Mouse (Mus musculus) limb, embryonic 15.5 days (tissue): Measurements from ENCODE around the gene Clec4e. TPM values are rescaled to one million over a fixed set of nuclear protein-coding genes. Genes with fewer than 3 reads are reported as not detected.
"Not testable (repeated sequence)": the region's sequence is repeated elsewhere in the genome, so short reads cannot be mapped to it uniquely, and the experiment has no call there.

Experiments used
- ATAC-seq: fragments of 200-750 bp; cut with Nextera tagmentation; 2 replicates; pipeline ENCODE4 v1.8.0; 2017; ENCODE audit warnings: low read depth, moderate TSS enrichment; ENCODE audit not compliant: insufficient number of reproducible peaks, low FRiP score, low TSS enrichment
- H3K27ac ChIP-seq: fragments of 300-500 bp; sonication (generic); 2 replicates; pipeline ENCODE4 v1.5.1; 2015; ENCODE audit warnings: moderate library complexity, mild to moderate bottlenecking, inconsistent platforms
- H3K27me3 ChIP-seq: fragments of 300-500 bp; sonication (generic); 2 replicates; pipeline ENCODE4 v1.6.1; 2015; ENCODE audit warnings: inconsistent platforms
- H3K36me3 ChIP-seq: fragments of 300-500 bp; sonication (generic); 2 replicates; pipeline ENCODE4 v1.6.1; 2015; ENCODE audit warnings: inconsistent platforms
- H3K4me1 ChIP-seq: fragments of 300-500 bp; sonication (generic); 2 replicates; pipeline ENCODE4 v1.6.1; 2015; ENCODE audit warnings: inconsistent platforms
- H3K4me2 ChIP-seq: fragments of 300-500 bp; sonication (generic); 2 replicates; pipeline ENCODE4 v1.6.1; 2015; ENCODE audit warnings: mild to moderate bottlenecking, inconsistent platforms
- H3K4me3 ChIP-seq: fragments of 300-500 bp; sonication (generic); 2 replicates; pipeline ENCODE4 v1.5.1; 2015; ENCODE audit warnings: mild to moderate bottlenecking, inconsistent platforms
- H3K9ac ChIP-seq: fragments of 300-500 bp; sonication (generic); 2 replicates; pipeline ENCODE4 v1.6.1; 2015; ENCODE audit warnings: inconsistent platforms
- H3K9me3 ChIP-seq: fragments of 300-500 bp; sonication (generic); 2 replicates; pipeline ENCODE4 v1.6.1; 2016; ENCODE audit warnings: inconsistent platforms
- WGBS: fragments of 180-500 bp; shearing (Covaris S2); methylation state at CpG from one replicate; pipeline ENCODE4 v1.1.7; 2015; 5-methylcytosine and 5-hydroxymethylcytosine counted together
- polyA plus RNA-seq: library from polyadenylated mRNA; unstranded; fragments of >200 nt; fragmentation: Nextera tagmentation; extraction: Ambion mirVana; gene quantifications from 2 replicates; pipeline ENCODE4 v1.2.1, GENCODE M21; 2015

Gene Clec4e
- polyA plus RNA-seq, 1 experiment from 2014 or later = 0.06 TPM

DNA sequence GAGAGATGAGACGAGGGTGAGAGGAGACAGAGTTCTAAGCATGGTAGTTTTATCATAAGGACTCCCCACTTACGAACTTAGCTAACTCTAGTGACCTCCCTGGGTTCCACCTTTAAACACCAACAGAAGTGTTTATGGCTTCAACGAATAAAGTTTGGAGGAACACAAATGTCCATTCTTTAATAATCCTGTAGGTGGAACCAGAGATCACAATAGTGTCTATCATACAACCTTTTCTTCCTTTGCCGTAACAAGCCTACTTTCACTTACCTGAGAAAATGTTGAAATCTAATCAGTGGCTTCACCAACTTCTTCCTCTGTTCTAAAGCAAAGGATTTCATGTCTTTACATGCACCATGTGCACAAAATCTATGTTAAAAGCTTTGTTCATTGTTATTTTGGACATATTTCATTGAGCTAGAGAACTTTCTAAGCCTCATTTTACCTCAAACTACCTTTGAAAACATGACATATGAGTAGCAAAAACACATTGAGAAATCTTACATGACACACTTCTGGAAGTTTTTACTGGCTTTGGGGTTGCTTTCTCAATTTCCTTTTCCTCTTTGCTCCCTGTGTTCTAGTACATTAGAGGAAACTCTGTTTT is 28.0 kb downstream of the Clec4e start, which contains the start of gene Clec4d:
Gene Clec4d, plus strand, starts transcription at position 557 of the 607 bp plus-strand sequence.
- H3K4me1 ChIP-seq = no peaks in the 10 kb centered on the region
- H3K27ac ChIP-seq = no peak within 1 kb of the TSS
- H3K27me3 ChIP-seq = no peaks in the 10 kb centered on the region
- H3K36me3 ChIP-seq = no peaks in the 10 kb centered on the region
- H3K4me2 ChIP-seq = no peak within 1 kb of the TSS
- 78% methylated on average over 4 of the region's 4 CpGs for WGBS
- no peak within 1 kb of the TSS for H3K9ac ChIP-seq
- H3K9me3 ChIP-seq = no peaks in the 10 kb centered on the region
- ATAC-seq = no peak
- no peak within 1 kb of the TSS for H3K4me3 ChIP-seq

DNA sequence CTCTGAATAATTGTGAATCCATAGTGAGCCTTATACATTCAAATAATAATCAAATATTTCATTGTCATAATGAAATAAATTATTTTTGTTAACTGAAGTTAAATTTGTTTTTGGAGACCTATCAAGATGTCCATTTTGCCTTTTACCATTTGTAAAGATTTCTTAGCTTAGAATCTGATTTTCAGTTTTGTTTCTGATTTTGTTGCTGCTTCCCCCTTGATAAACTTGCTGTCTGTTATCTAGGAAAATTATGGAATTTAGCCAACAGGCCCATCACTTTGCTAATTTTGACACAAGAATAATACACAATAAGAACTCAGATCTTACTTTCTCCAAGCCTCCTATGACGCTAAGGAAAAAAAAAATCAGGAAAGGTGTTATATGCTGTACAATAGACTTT is 28.8 kb downstream of the Clec4e start:
- Histone ChIP-seq H3K4me1 (no peaks in the 10 kb centered on the region), H3K9me3 (no peaks in the 10 kb centered on the region), H3K4me3 (no peak overlapping the region), H3K9ac (no peak overlapping the region), H3K4me2 (no peak overlapping the region), H3K27me3 (no peaks in the 10 kb centered on the region), H3K27ac (no peak overlapping the region), H3K36me3 (no peaks in the 10 kb centered on the region)
- no peak for ATAC-seq
- WGBS = 70% methylated on average over 1 of the region's 1 CpGs

DNA sequence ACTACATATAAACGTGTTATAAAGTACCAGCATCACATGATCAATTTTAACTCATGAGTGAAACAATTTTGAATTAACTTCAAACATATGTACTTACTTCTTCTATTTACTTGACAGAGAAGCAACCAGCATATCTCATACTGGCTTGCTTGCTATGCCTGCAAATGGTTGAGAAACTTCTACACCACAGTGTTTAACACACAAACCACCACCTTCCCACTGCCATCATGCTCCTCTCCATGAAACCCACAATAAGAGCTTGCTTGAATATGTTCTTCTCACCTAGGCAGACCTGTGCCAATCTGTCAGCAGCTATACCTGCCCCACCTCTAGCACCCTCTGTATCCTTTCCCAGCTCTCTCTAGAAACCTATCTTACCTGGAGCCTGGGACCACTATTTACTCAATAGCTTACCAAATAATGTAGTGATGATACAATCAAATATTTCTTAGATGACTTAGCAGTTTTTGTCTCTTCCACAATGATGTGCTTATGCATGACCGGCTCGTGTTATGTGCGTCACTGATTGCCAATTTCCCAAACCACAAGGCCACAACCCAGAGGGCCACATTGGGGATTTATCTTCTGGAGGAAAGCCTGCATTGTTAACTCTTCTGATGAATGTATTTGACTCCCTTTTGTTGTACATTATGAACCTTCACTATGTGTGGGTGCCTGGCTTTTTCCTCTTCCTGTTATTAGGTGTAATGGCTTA is 29.6 kb downstream of the Clec4e start:
- H3K4me3 ChIP-seq = no peak overlapping the region
- no peak overlapping the region for H3K27ac ChIP-seq
- no peaks in the 10 kb centered on the region for H3K4me1 ChIP-seq
- H3K9me3 ChIP-seq = no peaks in the 10 kb centered on the region
- no peak; the same call in 1 of the 2 replicates for ATAC-seq
- H3K4me2 ChIP-seq = no peak overlapping the region
- WGBS = 77% methylated on average over 4 of the region's 4 CpGs
- H3K9ac ChIP-seq = no peak overlapping the region
- H3K36me3 ChIP-seq = no peaks in the 10 kb centered on the region
- H3K27me3 ChIP-seq = no peaks in the 10 kb centered on the region

DNA sequence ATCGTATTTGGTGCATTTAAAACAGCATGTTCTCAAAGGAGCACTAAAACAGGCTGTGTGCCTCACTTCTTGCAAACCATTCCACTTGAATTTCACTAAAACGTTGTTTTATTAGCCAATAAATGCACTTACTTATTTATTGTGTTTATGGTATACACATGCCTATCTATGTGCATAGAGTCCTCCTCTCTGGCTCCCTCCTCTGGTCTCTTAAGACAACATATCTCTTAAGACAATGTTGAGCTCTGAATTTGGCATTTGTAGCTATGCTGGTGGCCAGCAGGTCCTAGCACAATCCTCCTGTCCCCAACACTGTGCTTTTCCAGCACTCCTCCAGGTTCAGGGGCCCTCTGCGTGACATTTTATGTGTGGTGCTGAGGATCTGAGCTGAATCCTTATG is 30.7 kb downstream of the Clec4e start:
- H3K27me3 ChIP-seq = no peaks in the 10 kb centered on the region
- H3K4me2 ChIP-seq = no peak overlapping the region
- H3K4me3 ChIP-seq = no peak overlapping the region
- H3K27ac ChIP-seq = no peak overlapping the region
- 56% methylated on average over 3 of the region's 3 CpGs for whole genome bisulfite sequencing
- no peaks in the 10 kb centered on the region for H3K4me1 ChIP-seq
- no peaks in the 10 kb centered on the region for H3K9me3 ChIP-seq
- H3K36me3 ChIP-seq = no peaks in the 10 kb centered on the region
- H3K9ac ChIP-seq = no peak overlapping the region
- no peak for ATAC-seq

DNA sequence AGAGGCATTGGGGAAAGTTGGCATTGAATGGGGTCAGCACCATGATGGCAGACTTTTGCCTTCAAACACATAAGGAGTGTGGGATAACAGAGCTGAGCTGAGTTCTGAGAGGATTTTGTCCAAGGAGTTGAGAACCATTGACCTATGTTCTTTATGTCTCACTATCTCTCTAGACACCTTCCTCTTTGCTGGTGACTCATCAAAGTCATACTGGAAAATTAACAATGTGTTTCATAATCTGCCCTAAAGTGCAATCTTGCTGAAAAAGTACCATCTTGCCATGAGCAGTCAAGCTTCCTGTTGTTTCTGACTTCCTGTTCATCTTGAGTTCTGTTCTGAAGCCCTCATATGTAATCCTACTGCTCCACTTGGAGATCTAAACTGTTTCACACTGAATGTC is 36.9 kb downstream of the Clec4e start:
- Histone ChIP-seq H3K4me3 (no peak overlapping the region), H3K27me3 (no peaks in the 10 kb centered on the region), H3K9ac (no peak overlapping the region), H3K4me1 (no peaks in the 10 kb centered on the region), H3K27ac (no peak overlapping the region), H3K36me3 (no peaks in the 10 kb centered on the region), H3K9me3 (no peaks in the 10 kb centered on the region; the same call in 1 of the 2 replicates), H3K4me2 (no peak overlapping the region)
- no peak for ATAC-seq

DNA sequence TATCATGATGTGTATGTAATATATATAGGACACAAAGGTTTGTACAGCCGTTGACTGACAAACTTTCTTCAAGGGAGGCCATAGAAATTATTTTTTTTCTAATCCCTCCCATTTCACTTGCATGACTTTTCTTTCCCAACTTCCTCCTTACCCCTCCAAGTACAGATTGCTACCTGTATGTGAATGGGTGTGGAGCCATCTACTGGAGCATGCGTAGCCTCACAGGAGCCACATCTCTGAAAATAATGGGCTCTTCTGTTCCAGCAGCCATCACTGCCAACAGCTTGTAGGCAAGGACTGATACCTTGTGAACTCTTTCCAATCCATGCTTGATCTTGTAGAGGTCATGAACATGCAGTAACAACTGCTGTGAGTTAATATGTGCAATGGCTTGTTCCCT is 40.8 kb downstream of the Clec4e start:
- not testable (repeated sequence) for H3K36me3 ChIP-seq, H3K27ac ChIP-seq, H3K9ac ChIP-seq, H3K9me3 ChIP-seq, H3K27me3 ChIP-seq, H3K4me3 ChIP-seq, ATAC-seq, H3K4me2 ChIP-seq, H3K4me1 ChIP-seq
- WGBS = 77% methylated on average over 2 of the region's 2 CpGs

DNA sequence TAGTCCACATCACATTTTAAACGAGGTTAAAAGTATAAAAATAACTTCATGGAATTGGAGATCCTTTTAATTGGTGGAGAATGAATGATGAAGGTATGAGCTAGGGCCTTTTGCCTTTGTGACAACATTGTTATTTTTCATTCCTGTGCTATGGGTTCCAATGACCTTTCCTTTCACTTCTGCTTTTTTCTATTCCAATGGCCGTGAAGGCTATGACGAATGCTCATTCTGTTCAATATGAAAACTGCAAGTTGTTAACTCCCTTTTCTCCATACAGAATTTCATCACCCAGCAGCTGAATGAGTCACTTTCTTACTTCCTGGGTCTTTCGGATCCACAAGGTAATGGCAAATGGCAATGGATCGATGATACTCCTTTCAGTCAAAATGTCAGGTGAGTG is 45.5 kb downstream of the Clec4e start:
- no peaks in the 10 kb centered on the region for H3K9me3 ChIP-seq
- H3K27me3 ChIP-seq = no peaks in the 10 kb centered on the region
- H3K4me2 ChIP-seq = no peak overlapping the region
- no peak overlapping the region for H3K27ac ChIP-seq
- H3K4me1 ChIP-seq = no peaks in the 10 kb centered on the region
- H3K9ac ChIP-seq = no peak overlapping the region
- no peak for ATAC-seq
- H3K4me3 ChIP-seq = no peak overlapping the region
- 77% methylated on average over 5 of the region's 5 CpGs for WGBS
- H3K36me3 ChIP-seq = no peaks in the 10 kb centered on the region

DNA sequence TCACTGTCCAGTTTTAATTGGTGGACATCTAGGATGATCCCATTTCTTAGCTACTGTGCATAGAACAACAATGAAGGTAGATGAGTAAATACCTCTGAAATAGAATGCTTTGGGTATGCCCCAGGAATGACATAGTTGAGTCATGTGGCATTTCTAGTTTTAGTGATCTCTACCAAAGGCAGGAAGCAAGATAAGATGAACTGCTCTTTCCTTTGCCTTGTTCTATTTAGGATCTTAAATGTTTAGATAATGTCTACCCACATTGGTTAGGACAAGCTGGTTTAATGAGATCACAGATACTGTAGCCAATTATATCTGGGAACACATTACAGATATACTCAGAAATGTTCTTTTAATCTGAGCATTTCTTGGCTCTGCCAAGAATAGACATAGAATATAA is 52.1 kb downstream of the Clec4e start:
- Histone ChIP-seq H3K36me3 (no peaks in the 10 kb centered on the region), H3K27me3 (no peaks in the 10 kb centered on the region), H3K4me3 (no peak overlapping the region), H3K9ac (no peak overlapping the region), H3K4me1 (no peaks in the 10 kb centered on the region), H3K4me2 (no peak overlapping the region), H3K27ac (no peak overlapping the region), H3K9me3 (no peaks in the 10 kb centered on the region)
- ATAC-seq = no peak

Other genes with a start within 250 kb of the Clec4e start
- gene Clec4b1, start 239.9 kb downstream of the Clec4e start, polyA plus RNA-seq = not detected in 2 replicates
- gene Clec4a2, start 183.4 kb downstream of the Clec4e start, polyA plus RNA-seq = 5.5 and 6.2 TPM in 2 replicates
- gene Clec4b2, start 117.0 kb downstream of the Clec4e start, polyA plus RNA-seq = not detected in 2 replicates
- 4.2 and 5.0 TPM in 2 replicates for gene Clec4n, start 60.0 kb downstream of the Clec4e start, polyA plus RNA-seq
- 0.38 and 0.59 TPM in 2 replicates for gene Clec4d, start 27.8 kb downstream of the Clec4e start, polyA plus RNA-seq
- not detected in 2 replicates for gene Vmn2r19, start 18.5 kb upstream of the Clec4e start, polyA plus RNA-seq
- not detected in 2 replicates for gene Vmn2r20, start 128.2 kb upstream of the Clec4e start, polyA plus RNA-seq
- not detected in 2 replicates for gene Vmn2r21, start 243.5 kb upstream of the Clec4e start, polyA plus RNA-seq